Mouse (Mus musculus) hindbrain, embryonic 10.5 days (tissue): ENCODE results near the gene Mrpl20. TPM values are rescaled to one million over a fixed set of nuclear protein-coding genes. Genes with fewer than 3 reads are reported as not detected.

Experiments used
- DNase-seq: peaks from one replicate; pipeline ENCODE4 v3.0.0-alpha.2; 2017; ENCODE audit warnings: low spot score
- H3K27ac ChIP-seq: fragments of 300-500 bp; sonication (generic); 2 replicates; pipeline ENCODE4 v1.5.1; 2016; ENCODE audit warnings: mild to moderate bottlenecking, moderate library complexity
- H3K27me3 ChIP-seq: fragments of 300-500 bp; sonication (generic); 2 replicates; pipeline ENCODE4 v1.6.1; 2016; ENCODE audit warnings: mild to moderate bottlenecking; ENCODE audit not compliant: poor library complexity, insufficient read depth, severe bottlenecking
- H3K36me3 ChIP-seq: fragments of 300-500 bp; sonication (generic); 2 replicates; pipeline ENCODE4 v1.6.1; 2016; ENCODE audit warnings: mild to moderate bottlenecking, moderate library complexity
- H3K4me1 ChIP-seq: fragments of 300-500 bp; sonication (generic); replicated peaks from 2 replicates; pipeline ENCODE4 v1.6.1; 2016; ENCODE audit warnings: mild to moderate bottlenecking
- H3K4me3 ChIP-seq: fragments of 300-500 bp; sonication (generic); 2 replicates; pipeline ENCODE4 v1.5.1; 2016; ENCODE audit warnings: mild to moderate bottlenecking, moderate library complexity
- H3K9me3 ChIP-seq: fragments of 300-500 bp; sonication (generic); 2 replicates; pipeline ENCODE4 v1.6.1; 2016; ENCODE audit warnings: mild to moderate bottlenecking, moderate library complexity
- WGBS: fragments of 180-500 bp; shearing (Covaris S2); methylation state at CpG from one replicate; pipeline ENCODE4 v1.1.7; 2016; 5-methylcytosine and 5-hydroxymethylcytosine counted together
- polyA plus RNA-seq: library from polyadenylated mRNA; unstranded; fragments of >200 nt; fragmentation: Nextera tagmentation; extraction: Ambion mirVana; gene quantifications from 2 replicates; pipeline ENCODE4 v1.2.1, GENCODE M21; 2016

Gene Mrpl20
- 252 and 253 TPM in 2 replicates for polyA plus RNA-seq

GRCm38 (mm10) chr4:155802741-155803339, at the start of gene Mrpl20:
Gene Mrpl20 (plus strand): TSS chr4:155802878.
- peaks cover 23% of the 10 kb centered on the region for H3K4me1 ChIP-seq
- no peaks in the 10 kb centered on the region for H3K27me3 ChIP-seq
- peak within 1 kb of the TSS; percentile 85 for H3K4me3 ChIP-seq
- H3K27ac ChIP-seq, result peak within 1 kb of the TSS; percentile 86
- WGBS, result 7% methylated on average over 12 of the region's 12 CpGs
- no peaks in the 10 kb centered on the region for H3K9me3 ChIP-seq
- DNase-seq, result no peak
- H3K36me3 ChIP-seq, result peaks cover 32% of the 10 kb centered on the region

GRCm38 (mm10) chr4:155757011-155757410, 45.7 kb upstream of the Mrpl20 start:
- no peak for DNase-seq
- Histone ChIP-seq H3K4me1 (peaks cover 36% of the 10 kb centered on the region), H3K27ac (no peak overlapping the region), H3K9me3 (no peaks in the 10 kb centered on the region), H3K4me3 (no peak overlapping the region), H3K36me3 (peaks cover 62% of the 10 kb centered on the region), H3K27me3 (no peaks in the 10 kb centered on the region)
- WGBS, result 95% methylated on average over 12 of the region's 12 CpGs

- no peak for DNase-seq
- peak overlapping the region; percentile 91 for H3K4me3 ChIP-seq
- H3K4me1 ChIP-seq, result peaks cover 40% of the 10 kb centered on the region
- peaks cover 34% of the 10 kb centered on the region for H3K36me3 ChIP-seq
- peak overlapping the region; percentile 86 for H3K27ac ChIP-seq
- H3K27me3 ChIP-seq, result no peaks in the 10 kb centered on the region
- no peaks in the 10 kb centered on the region for H3K9me3 ChIP-seq
- 5% methylated on average over 10 of the region's 10 CpGs for WGBS
Observed at GRCm38 (mm10) chr4:155759862-155760612, 42.6 kb upstream of the Mrpl20 start.

GRCm38 (mm10) chr4:155760613-155761355, 41.9 kb upstream of the Mrpl20 start, which contains the start of gene Atad3a:
Gene Atad3a (minus strand): TSS chr4:155761093.
- DNase-seq, result peak; percentile 97
- H3K4me1 ChIP-seq, result peaks cover 40% of the 10 kb centered on the region
- under 1% methylated on average over 68 of the region's 68 CpGs for WGBS
- H3K27ac ChIP-seq, result peak within 1 kb of the TSS; percentile 86
- no peaks in the 10 kb centered on the region for H3K9me3 ChIP-seq
- no peaks in the 10 kb centered on the region for H3K27me3 ChIP-seq
- peak within 1 kb of the TSS; percentile 91 for H3K4me3 ChIP-seq
- peaks cover 26% of the 10 kb centered on the region for H3K36me3 ChIP-seq

- Histone ChIP-seq H3K4me3 (peak overlapping the region; percentile 91), H3K27me3 (no peaks in the 10 kb centered on the region), H3K9me3 (no peaks in the 10 kb centered on the region), H3K27ac (peak overlapping the region; percentile 86), H3K36me3 (peaks cover 19% of the 10 kb centered on the region), H3K4me1 (peaks cover 40% of the 10 kb centered on the region)
- 3% methylated on average over 28 of the region's 28 CpGs for WGBS
- no peak for DNase-seq
Observed at GRCm38 (mm10) chr4:155761356-155762099, 41.1 kb upstream of the Mrpl20 start.

GRCm38 (mm10) chr4:155762357-155762756, 40.3 kb upstream of the Mrpl20 start:
- H3K4me3 ChIP-seq, result no peak overlapping the region
- 94% methylated on average over 3 of the region's 3 CpGs for WGBS
- no peak for DNase-seq

GRCm38 (mm10) chr4:155769496-155769879, 33.2 kb upstream of the Mrpl20 start:
- peak overlapping the region; percentile 89 for H3K27ac ChIP-seq
- peaks cover 40% of the 10 kb centered on the region for H3K4me1 ChIP-seq
- H3K36me3 ChIP-seq, result no peaks in the 10 kb centered on the region
- peaks cover 42% of the 10 kb centered on the region for H3K27me3 ChIP-seq
- 56% methylated on average over 5 of the region's 5 CpGs for WGBS
- no peak for DNase-seq
- peak overlapping the region; percentile 57 for H3K4me3 ChIP-seq
- no peaks in the 10 kb centered on the region for H3K9me3 ChIP-seq

More at GRCm38 (mm10) chr4:155762357-155762756, 40.3 kb upstream of the Mrpl20 start:
- peaks cover 11% of the 10 kb centered on the region for H3K36me3 ChIP-seq
- peaks cover 40% of the 10 kb centered on the region for H3K4me1 ChIP-seq
- H3K9me3 ChIP-seq, result no peaks in the 10 kb centered on the region
- H3K27me3 ChIP-seq, result no peaks in the 10 kb centered on the region
- no peak overlapping the region for H3K27ac ChIP-seq

GRCm38 (mm10) chr4:155769880-155770512, 32.7 kb upstream of the Mrpl20 start:
- H3K9me3 ChIP-seq, result no peaks in the 10 kb centered on the region
- peak overlapping the region; percentile 89 for H3K27ac ChIP-seq
- WGBS, result under 1% methylated on average over 39 of the region's 39 CpGs
- peak overlapping the region; percentile 57 for H3K4me3 ChIP-seq
- H3K27me3 ChIP-seq, result peaks cover 47% of the 10 kb centered on the region
- no peaks in the 10 kb centered on the region for H3K36me3 ChIP-seq
- peak; percentile 91 for DNase-seq
- H3K4me1 ChIP-seq, result peaks cover 45% of the 10 kb centered on the region

GRCm38 (mm10) chr4:155770626-155771025, 32.1 kb upstream of the Mrpl20 start:
- no peaks in the 10 kb centered on the region for H3K36me3 ChIP-seq
- peaks cover 54% of the 10 kb centered on the region for H3K27me3 ChIP-seq
- peaks cover 52% of the 10 kb centered on the region for H3K4me1 ChIP-seq
- H3K4me3 ChIP-seq, result peak overlapping the region; percentile 57
- 41% methylated on average over 24 of the region's 24 CpGs for WGBS
- peak overlapping the region; percentile 89 for H3K27ac ChIP-seq
- no peak for DNase-seq
- no peaks in the 10 kb centered on the region for H3K9me3 ChIP-seq

- H3K27ac ChIP-seq, result no peak overlapping the region
- peaks cover 63% of the 10 kb centered on the region for H3K4me1 ChIP-seq
- WGBS, result 89% methylated on average over 2 of the region's 2 CpGs
- H3K4me3 ChIP-seq, result no peak overlapping the region
- H3K9me3 ChIP-seq, result no peaks in the 10 kb centered on the region
- DNase-seq, result no peak
- no peaks in the 10 kb centered on the region for H3K36me3 ChIP-seq
- peaks cover 57% of the 10 kb centered on the region for H3K27me3 ChIP-seq
Observed at GRCm38 (mm10) chr4:155771706-155772105, 31.0 kb upstream of the Mrpl20 start.

- no peak overlapping the region for H3K27ac ChIP-seq
- H3K4me3 ChIP-seq, result no peak overlapping the region
- H3K27me3 ChIP-seq, result peaks cover 57% of the 10 kb centered on the region
- WGBS, result 90% methylated on average over 13 of the region's 13 CpGs
- no peaks in the 10 kb centered on the region for H3K36me3 ChIP-seq
- DNase-seq, result no peak
- H3K9me3 ChIP-seq, result no peaks in the 10 kb centered on the region
- peaks cover 73% of the 10 kb centered on the region for H3K4me1 ChIP-seq
Observed at GRCm38 (mm10) chr4:155772786-155773185, 29.9 kb upstream of the Mrpl20 start.
